Mouse (Mus musculus) MN1 (cell line): ENCODE data around the gene Nlrc5.
A peak's percentile ranks its signal among the peaks of the same experiment; 100 is the strongest.
"Not testable (repeated sequence)": the region's sequence is repeated elsewhere in the genome, so short reads cannot be mapped to it uniquely, and the experiment has no call there.

ENCODE experiments used
- DNase-seq: peaks from one replicate; pipeline ENCODE4 v3.0.0-alpha.2; 2016; ENCODE audit warnings: low spot score

Gene Nlrc5

GRCm38 (mm10) chr8:94433981-94434466 lies at the start of gene Nlrc5:
Gene Nlrc5 (plus strand): TSS chr8:94434356.
- peak; percentile 61 for DNase-seq

GRCm38 (mm10) chr8:94385506-94386213 lies 48.5 kb upstream of the Nlrc5 start:
- no peak for DNase-seq

- peak; percentile 98 for DNase-seq
Measured at GRCm38 (mm10) chr8:94386214-94387026, 47.7 kb upstream of the Nlrc5 start, which contains the start of gene Herpud1. Gene Herpud1 (plus strand): TSS chr8:94386438.

GRCm38 (mm10) chr8:94387027-94387684 lies 47.0 kb upstream of the Nlrc5 start:
- DNase-seq: peak; percentile 82

GRCm38 (mm10) chr8:94387785-94388184 lies 46.4 kb upstream of the Nlrc5 start:
- peak; percentile 54 for DNase-seq

- no peak for DNase-seq
Measured at GRCm38 (mm10) chr8:94389531-94389930, 44.6 kb upstream of the Nlrc5 start.

- peak; percentile 77 for DNase-seq
Measured at GRCm38 (mm10) chr8:94390429-94390828, 43.7 kb upstream of the Nlrc5 start.

- DNase-seq: no peak
Measured at GRCm38 (mm10) chr8:94390910-94391309, 43.2 kb upstream of the Nlrc5 start.

GRCm38 (mm10) chr8:94392147-94392546 lies 42.0 kb upstream of the Nlrc5 start:
- peak; percentile 71 for DNase-seq

GRCm38 (mm10) chr8:94392648-94393047 lies 41.5 kb upstream of the Nlrc5 start:
- DNase-seq: peak; percentile 43

- no peak for DNase-seq
Measured at GRCm38 (mm10) chr8:94395851-94396540, 38.2 kb upstream of the Nlrc5 start.

- DNase-seq: peak; percentile 78
Measured at GRCm38 (mm10) chr8:94396964-94397657, 37.0 kb upstream of the Nlrc5 start.

- DNase-seq: no peak
Measured at GRCm38 (mm10) chr8:94398587-94398986, 35.6 kb upstream of the Nlrc5 start.

- no peak for DNase-seq
Measured at GRCm38 (mm10) chr8:94399361-94399953, 34.7 kb upstream of the Nlrc5 start.

GRCm38 (mm10) chr8:94399957-94400356 lies 34.2 kb upstream of the Nlrc5 start:
- not testable (repeated sequence) for DNase-seq

GRCm38 (mm10) chr8:94408443-94409080 lies 25.6 kb upstream of the Nlrc5 start:
- no peak for DNase-seq

GRCm38 (mm10) chr8:94409523-94409922 lies 24.6 kb upstream of the Nlrc5 start:
- no peak for DNase-seq

GRCm38 (mm10) chr8:94412518-94412917 lies 21.6 kb upstream of the Nlrc5 start:
- no peak for DNase-seq

- no peak for DNase-seq
Measured at GRCm38 (mm10) chr8:94413509-94413908, 20.6 kb upstream of the Nlrc5 start.

- no peak for DNase-seq
Measured at GRCm38 (mm10) chr8:94415218-94415617, 18.9 kb upstream of the Nlrc5 start.
